Mouse (Mus musculus): ENCODE data around the gene Pgpep1.

DNA sequence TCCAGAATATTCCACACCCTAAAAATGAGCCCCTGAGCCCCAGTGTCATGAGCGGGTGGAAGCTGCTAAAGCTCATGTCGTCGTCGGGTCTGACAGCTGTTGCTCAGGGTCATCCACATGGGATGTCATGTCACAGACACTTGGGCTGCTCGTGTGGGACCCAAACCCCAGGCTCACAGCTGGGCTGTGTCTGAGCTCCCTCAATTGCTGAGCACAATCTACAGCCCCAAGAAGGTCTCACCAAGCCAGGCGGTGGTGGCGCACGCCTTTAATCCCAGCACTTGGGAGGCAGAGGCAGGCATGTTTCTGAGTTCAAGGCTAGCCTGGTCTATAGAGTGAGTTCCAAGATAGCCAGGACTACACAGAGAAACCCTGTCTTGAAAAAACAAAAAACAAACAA is 44.9 kb downstream of the Pgpep1 start:
- TF ChIP-seq CTCF (IDR thresholded peaks at IDR 0.05; ENCODE audit: low read depth, low read length) (no peak), POLR2A (IDR thresholded peaks at IDR 0.05; ENCODE audit: insufficient read depth, low read length) (no peak)

Measured in ES-Bruce4 (cell line).